Mouse (Mus musculus) myocyte (in vitro differentiated cells): ENCODE results near the gene Pole2. TPM values are rescaled to one million over a fixed set of nuclear protein-coding genes. Genes with fewer than 3 reads are reported as not detected.

Source experiments
- H3K27me3 ChIP-seq: one replicate; pipeline ENCODE4 v1.6.1; 2011; ENCODE audit not compliant: control insufficient read depth, insufficient read depth, insufficient read length
- H3K36me3 ChIP-seq: one replicate; pipeline ENCODE4 v1.6.1; 2011; ENCODE audit not compliant: control insufficient read depth, insufficient read depth
- H3K4me2 ChIP-seq: one replicate; pipeline ENCODE4 v1.6.1; 2011; ENCODE audit warnings: low read depth, control low read depth
- H3K4me3 ChIP-seq: one replicate; pipeline ENCODE4 v1.5.1; 2011; ENCODE audit warnings: mild to moderate bottlenecking, control low read depth, moderate library complexity
- H3K79me2 ChIP-seq: one replicate; pipeline ENCODE4 v1.6.1; 2011; ENCODE audit not compliant: control insufficient read depth, insufficient read depth
- H3ac ChIP-seq: one replicate; pipeline ENCODE4 v1.6.1; 2011; ENCODE audit not compliant: control insufficient read depth, insufficient read length
- CEBPB ChIP-seq: IDR thresholded peaks from 2 replicates; pipeline ENCODE4 v1.6.1; 2011; ENCODE audit warnings: mild to moderate bottlenecking, moderate library complexity; ENCODE audit not compliant: poor library complexity, insufficient read depth, severe bottlenecking
- E2F4 ChIP-seq: IDR thresholded peaks from one replicate; pipeline ENCODE4 v1.6.1; 2011; ENCODE audit warnings: mild to moderate bottlenecking, control low read depth, moderate library complexity; ENCODE audit not compliant: insufficient read depth
- MAX ChIP-seq: IDR thresholded peaks from one replicate; pipeline ENCODE4 v1.6.1; 2011; ENCODE audit warnings: low read depth, mild to moderate bottlenecking, control low read depth
- MYOD1 ChIP-seq, 3 experiments: IDR thresholded peaks; one replicate each; pipeline ENCODE4 v1.6.1; 2011; ENCODE audit warnings: control low read depth in 2 of 3, low read depth in 2 of 3, mild to moderate bottlenecking in 2 of 3, moderate library complexity in 1 of 3; ENCODE audit not compliant: insufficient read length in 2 of 3, control insufficient read depth in 1 of 3
- MYOG ChIP-seq, 3 experiments: IDR thresholded peaks; one replicate each; pipeline ENCODE4 v1.6.1; 2011; ENCODE audit warnings: control low read depth in 2 of 3, low read depth in 2 of 3, mild to moderate bottlenecking in 2 of 3; ENCODE audit not compliant: insufficient read length in 2 of 3, control insufficient read depth in 1 of 3, insufficient read depth in 1 of 3
- POLR2A ChIP-seq: IDR thresholded peaks from one replicate; pipeline ENCODE4 v1.6.1; 2011; ENCODE audit warnings: low read depth, mild to moderate bottlenecking, control low read depth, moderate library complexity; ENCODE audit not compliant: insufficient read length
- POLR2AphosphoS2 ChIP-seq: IDR thresholded peaks from one replicate; pipeline ENCODE4 v1.6.1; 2011; ENCODE audit warnings: low read depth, control low read depth; ENCODE audit not compliant: insufficient read length
- REST ChIP-seq: IDR thresholded peaks from one replicate; pipeline ENCODE4 v1.6.1; 2011; ENCODE audit warnings: mild to moderate bottlenecking, control low read depth, moderate library complexity; ENCODE audit not compliant: insufficient read depth, insufficient read length
- SRF ChIP-seq: IDR thresholded peaks from one replicate; pipeline ENCODE4 v1.6.1; 2011; ENCODE audit warnings: low read depth; ENCODE audit not compliant: control insufficient read depth, insufficient read length
- TCF12 ChIP-seq: IDR thresholded peaks from one replicate; pipeline ENCODE4 v1.6.1; 2011; ENCODE audit warnings: mild to moderate bottlenecking, control low read depth; ENCODE audit not compliant: poor library complexity, insufficient read depth, severe bottlenecking
- TCF3 ChIP-seq: IDR thresholded peaks from one replicate; pipeline ENCODE4 v1.6.1; 2011; ENCODE audit warnings: low read depth, control low read depth; ENCODE audit not compliant: insufficient read length
- USF1 ChIP-seq: IDR thresholded peaks from one replicate; pipeline ENCODE4 v1.6.1; 2011; ENCODE audit warnings: low read depth, mild to moderate bottlenecking, control low read depth, moderate library complexity
- polyA plus RNA-seq: library from polyadenylated mRNA; unstranded; fragments of >200 nt; fragmentation: generic; extraction: Trizol; gene quantifications from one replicate; pipeline ENCODE4 v1.2.1, GENCODE M21; 2012; ENCODE audit warnings: missing spikeins

Pole2 gene
- 4.2 TPM for polyA plus RNA-seq

- TF ChIP-seq POLR2A (peak; percentile 58), CEBPB (no peak), MYOG (IDR thresholded peaks at IDR 0.05; ENCODE audit: control insufficient read depth in 1 of 3, insufficient read depth in 1 of 3, insufficient read length in 2 of 3, low read depth in 2 of 3) (no peak), TCF12 (no peak), TCF3 (no peak), REST (no peak), USF1 (no peak), SRF (no peak), E2F4 (peak; percentile 84), MYOD1 (IDR thresholded peaks at IDR 0.05; ENCODE audit: control insufficient read depth in 1 of 3, insufficient read length in 2 of 3, low read depth in 2 of 3) (no peak), POLR2AphosphoS2 (no peak), MAX (no peak)
- peak within 1 kb of the TSS; percentile 90 for H3K4me2 ChIP-seq
- H3K27me3 ChIP-seq: no peaks in the 10 kb centered on the region
- H3K36me3 ChIP-seq: no peaks in the 10 kb centered on the region
- no peaks in the 10 kb centered on the region for H3K79me2 ChIP-seq
- H3K4me3 ChIP-seq: peak within 1 kb of the TSS; percentile 48
- no peak within 1 kb of the TSS for H3ac ChIP-seq
These were observed at the start of gene Pole2 for GRCm38 (mm10) chr12:69227776-69228466. Gene Pole2, minus strand, starts transcription at chr12:69228195.

DNA sequence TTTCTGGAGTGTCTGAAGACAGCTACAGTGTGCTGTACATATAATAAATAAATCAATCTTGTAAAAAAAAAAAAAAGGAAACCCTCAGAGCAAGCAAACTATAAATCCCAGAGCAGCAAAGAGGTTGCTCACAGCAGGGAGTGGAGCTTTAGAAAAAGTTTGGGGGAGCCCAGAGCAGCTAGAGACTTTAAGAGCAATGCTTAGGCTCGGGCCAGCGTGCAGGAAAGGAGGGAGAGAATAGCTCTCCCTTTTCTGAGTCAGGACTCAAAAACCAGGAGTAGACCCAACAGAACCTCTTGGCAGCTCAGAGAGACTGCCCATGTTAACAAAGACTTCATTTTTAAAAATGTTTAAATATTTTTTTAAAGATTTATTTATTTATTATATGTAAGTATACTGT lies 41.0 kb upstream of the Pole2 start:
- TF ChIP-seq TCF12 (no peak), SRF (no peak), REST (no peak), TCF3 (no peak), POLR2AphosphoS2 (no peak), POLR2A (no peak), MAX (no peak), CEBPB (no peak), E2F4 (no peak), MYOD1 (IDR thresholded peaks at IDR 0.05; ENCODE audit: control insufficient read depth in 1 of 3, insufficient read length in 2 of 3, low read depth in 2 of 3) (no peak), MYOG (IDR thresholded peaks at IDR 0.05; ENCODE audit: control insufficient read depth in 1 of 3, insufficient read depth in 1 of 3, insufficient read length in 2 of 3, low read depth in 2 of 3) (no peak), USF1 (no peak)
- H3K79me2 ChIP-seq: no peaks in the 10 kb centered on the region
- no peaks in the 10 kb centered on the region for H3K36me3 ChIP-seq
- H3K4me3 ChIP-seq: no peak overlapping the region
- H3K27me3 ChIP-seq: no peaks in the 10 kb centered on the region
- H3ac ChIP-seq: no peak overlapping the region
- no peak overlapping the region for H3K4me2 ChIP-seq

DNA sequence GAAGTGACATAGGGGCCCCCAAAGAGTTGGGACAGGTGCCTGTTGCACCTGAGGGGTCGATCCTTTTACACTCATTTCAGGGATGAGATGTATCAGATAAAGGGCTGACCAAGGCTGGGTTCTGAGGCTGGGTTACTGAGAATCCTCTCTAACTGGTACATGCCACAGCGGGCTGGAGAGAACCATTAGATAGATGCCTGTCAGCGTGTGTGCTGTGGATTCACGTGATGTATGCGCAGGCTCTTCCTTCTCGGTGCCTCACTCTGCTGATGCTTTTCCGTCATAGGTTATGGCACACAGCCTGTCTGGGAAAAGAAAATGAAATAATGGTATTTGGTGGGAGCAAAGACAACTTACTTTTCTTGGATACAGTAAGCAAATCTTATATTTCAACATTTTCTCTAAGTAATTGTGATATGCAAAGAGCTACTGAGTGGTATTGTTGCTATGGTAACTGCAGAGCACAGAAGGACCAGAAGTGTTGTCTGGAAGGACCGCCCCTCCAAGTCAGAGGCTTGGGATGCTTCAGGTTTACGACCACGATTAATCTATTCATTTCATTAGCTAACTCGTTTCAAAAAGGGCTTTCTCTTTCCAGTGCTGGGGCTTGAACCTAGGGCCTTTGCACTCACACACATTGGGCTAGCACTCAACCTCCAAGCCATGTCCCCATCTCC lies 40.1 kb upstream of the Pole2 start:
- no peaks in the 10 kb centered on the region for H3K36me3 ChIP-seq
- no peak overlapping the region for H3K4me3 ChIP-seq
- TF ChIP-seq SRF (no peak), TCF12 (no peak), REST (no peak), MYOG (IDR thresholded peaks at IDR 0.05; ENCODE audit: control insufficient read depth in 1 of 3, insufficient read depth in 1 of 3, insufficient read length in 2 of 3, low read depth in 2 of 3) (no peak), TCF3 (no peak), E2F4 (no peak), CEBPB (no peak), POLR2AphosphoS2 (no peak), POLR2A (no peak), MYOD1 (IDR thresholded peaks at IDR 0.05; ENCODE audit: control insufficient read depth in 1 of 3, insufficient read length in 2 of 3, low read depth in 2 of 3) (no peak)
- H3ac ChIP-seq: no peak overlapping the region
- no peaks in the 10 kb centered on the region for H3K27me3 ChIP-seq
- no peak overlapping the region for H3K4me2 ChIP-seq
- H3K79me2 ChIP-seq: no peaks in the 10 kb centered on the region

DNA sequence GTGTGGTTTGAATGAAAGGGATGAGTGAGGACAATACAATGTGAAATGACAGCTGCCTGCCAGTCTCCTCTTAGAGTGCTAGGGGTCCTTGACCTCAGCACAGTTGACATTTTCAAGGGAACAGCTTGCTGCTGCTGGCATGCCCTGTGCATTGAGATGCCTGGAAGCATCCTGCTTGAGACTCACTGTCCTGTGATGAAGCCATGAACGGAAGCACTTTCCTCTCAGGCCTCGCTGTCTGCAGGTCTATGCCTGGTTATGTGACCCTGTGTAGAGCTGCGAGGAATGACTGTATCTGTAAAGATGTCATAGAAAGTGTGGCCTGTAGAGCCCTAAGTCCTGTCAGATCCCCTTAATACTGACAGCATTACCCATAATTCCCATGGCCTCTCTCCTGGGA lies 37.0 kb upstream of the Pole2 start:
- Histone ChIP-seq H3K4me3 (no peak overlapping the region), H3K36me3 (no peaks in the 10 kb centered on the region), H3K4me2 (no peak overlapping the region), H3K27me3 (no peaks in the 10 kb centered on the region), H3ac (no peak overlapping the region), H3K79me2 (no peaks in the 10 kb centered on the region)
- TF ChIP-seq TCF3 (no peak), REST (no peak), POLR2A (no peak), MYOD1 (IDR thresholded peaks at IDR 0.05; ENCODE audit: control insufficient read depth in 1 of 3, insufficient read length in 2 of 3, low read depth in 2 of 3) (no peak)

DNA sequence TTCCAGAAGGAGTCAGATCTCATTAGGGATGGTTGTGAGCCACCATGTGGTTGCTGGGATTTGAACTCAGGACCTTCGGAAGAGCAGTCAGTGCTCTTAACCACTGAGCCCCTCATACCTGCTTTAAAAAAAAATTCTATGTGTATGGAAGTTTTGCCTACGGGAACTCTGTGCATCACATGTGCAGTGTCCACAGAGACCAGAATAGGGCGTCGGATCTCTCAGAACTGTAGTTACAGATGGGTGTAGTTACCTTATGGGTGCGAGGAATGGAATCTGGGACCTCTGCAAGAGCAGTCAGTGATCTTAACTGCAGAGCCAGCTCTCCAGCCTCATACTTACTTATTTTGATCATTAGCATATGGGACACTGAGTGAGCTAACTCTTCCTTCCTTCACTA lies 34.3 kb upstream of the Pole2 start:
- Histone ChIP-seq H3K4me3 (no peak overlapping the region), H3ac (no peak overlapping the region), H3K27me3 (no peaks in the 10 kb centered on the region), H3K36me3 (no peaks in the 10 kb centered on the region), H3K79me2 (no peaks in the 10 kb centered on the region), H3K4me2 (no peak overlapping the region)
- no peak for TF ChIP-seq USF1
- no peak for TF ChIP-seq CEBPB
- no peak for TF ChIP-seq REST
- TF ChIP-seq MAX: no peak
- TF ChIP-seq SRF: no peak
- no peak for TF ChIP-seq POLR2A
- no peak for TF ChIP-seq POLR2AphosphoS2
- no peak for TF ChIP-seq TCF3
- no peak for TF ChIP-seq E2F4
- TF ChIP-seq MYOD1 (IDR thresholded peaks at IDR 0.05; ENCODE audit: control insufficient read depth in 1 of 3, insufficient read length in 2 of 3, low read depth in 2 of 3): no peak
- TF ChIP-seq TCF12: no peak
- TF ChIP-seq MYOG (IDR thresholded peaks at IDR 0.05; ENCODE audit: control insufficient read depth in 1 of 3, insufficient read depth in 1 of 3, insufficient read length in 2 of 3, low read depth in 2 of 3): no peak
